Mouse (Mus musculus) lung, postnatal 4 days (tissue): ENCODE measurements around the gene March4.

Experiments used
- DNase-seq, 2 experiments: peaks; one replicate each; pipeline ENCODE4 v3.0.0; 2021

Gene March4

GRCm38 (mm10) chr1:72380544-72380943 is 156.2 kb downstream of the March4 start:
- no peak for DNase-seq

GRCm38 (mm10) chr1:72379752-72380353 is 156.9 kb downstream of the March4 start:
- DNase-seq: no peak

- DNase-seq: no peak
These were observed 158.6 kb downstream of the March4 start for GRCm38 (mm10) chr1:72378151-72378550.
